Mouse (Mus musculus): ENCODE data around the gene Cbln1. TPM values are rescaled to one million over a fixed set of nuclear protein-coding genes. Genes with fewer than 3 reads are reported as not detected.

Cbln1 gene
- polyA plus RNA-seq, 1 experiment from 2014 or later: 1.7 TPM

GRCm38 (mm10) chr8:87468958-87469815 lies 3.2 kb downstream of the Cbln1 start:
- no peak overlapping the region for H3K27ac ChIP-seq
- WGBS: 3% methylated on average over 45 of the region's 45 CpGs

GRCm38 (mm10) chr8:87468416-87468957 lies 3.9 kb downstream of the Cbln1 start:
- WGBS: under 1% methylated on average over 23 of the region's 23 CpGs
- no peak for ATAC-seq (ENCODE audit: insufficient number of reproducible peaks, insufficient read depth, low FRiP score, low TSS enrichment)
- H3K9ac ChIP-seq: no peak overlapping the region
- peak overlapping the region; percentile 19 for H3K4me3 ChIP-seq
- no peak overlapping the region for H3K27ac ChIP-seq
- peaks cover 37% of the 10 kb centered on the region for H3K4me1 ChIP-seq
- no peaks in the 10 kb centered on the region for H3K9me3 ChIP-seq
- peaks cover 74% of the 10 kb centered on the region for H3K27me3 ChIP-seq
- H3K36me3 ChIP-seq: no peaks in the 10 kb centered on the region
- peak overlapping the region; percentile 42 for H3K4me2 ChIP-seq (replicated peaks)

More at GRCm38 (mm10) chr8:87468958-87469815, 3.2 kb downstream of the Cbln1 start:
- Histone ChIP-seq H3K27me3 (peaks cover 81% of the 10 kb centered on the region), H3K4me1 (peaks cover 37% of the 10 kb centered on the region), H3K4me3 (peak overlapping the region; percentile 45), H3K4me2 (replicated peaks) (peak overlapping the region; percentile 42), H3K9me3 (no peaks in the 10 kb centered on the region), H3K36me3 (no peaks in the 10 kb centered on the region), H3K9ac (no peak overlapping the region)
- ATAC-seq (ENCODE audit: insufficient number of reproducible peaks, insufficient read depth, low FRiP score, low TSS enrichment): no peak

GRCm38 (mm10) chr8:87467906-87468305 lies 4.5 kb downstream of the Cbln1 start:
- H3K4me1 ChIP-seq: peaks cover 31% of the 10 kb centered on the region
- ATAC-seq (ENCODE audit: insufficient number of reproducible peaks, insufficient read depth, low FRiP score, low TSS enrichment): no peak
- H3K4me3 ChIP-seq: no peak overlapping the region
- no peak overlapping the region for H3K4me2 ChIP-seq (replicated peaks)
- no peak overlapping the region for H3K9ac ChIP-seq
- H3K27ac ChIP-seq: no peak overlapping the region
- H3K27me3 ChIP-seq: peaks cover 68% of the 10 kb centered on the region
- H3K36me3 ChIP-seq: no peaks in the 10 kb centered on the region
- 10% methylated on average over 3 of the region's 3 CpGs for WGBS
- no peaks in the 10 kb centered on the region for H3K9me3 ChIP-seq

- Histone ChIP-seq H3K27me3 (peaks cover 59% of the 10 kb centered on the region), H3K4me3 (no peak overlapping the region), H3K9ac (no peak overlapping the region), H3K27ac (no peak overlapping the region), H3K4me1 (peaks cover 28% of the 10 kb centered on the region), H3K36me3 (no peaks in the 10 kb centered on the region), H3K9me3 (no peaks in the 10 kb centered on the region), H3K4me2 (replicated peaks) (no peak overlapping the region)
- ATAC-seq (ENCODE audit: insufficient number of reproducible peaks, insufficient read depth, low FRiP score, low TSS enrichment): no peak
- WGBS: 50% methylated on average over 1 of the region's 1 CpGs
These were observed 5.3 kb downstream of the Cbln1 start for GRCm38 (mm10) chr8:87466936-87467602.

GRCm38 (mm10) chr8:87466335-87466734 lies 6.1 kb downstream of the Cbln1 start:
- no peak overlapping the region for H3K4me3 ChIP-seq
- H3K9ac ChIP-seq: no peak overlapping the region
- no peaks in the 10 kb centered on the region for H3K9me3 ChIP-seq
- no peak overlapping the region for H3K4me2 ChIP-seq (replicated peaks)
- peaks cover 52% of the 10 kb centered on the region for H3K27me3 ChIP-seq
- peaks cover 21% of the 10 kb centered on the region for H3K4me1 ChIP-seq
- H3K27ac ChIP-seq: no peak overlapping the region
- ATAC-seq (ENCODE audit: insufficient number of reproducible peaks, insufficient read depth, low FRiP score, low TSS enrichment): no peak
- no peaks in the 10 kb centered on the region for H3K36me3 ChIP-seq
- 40% methylated on average over 6 of the region's 6 CpGs for WGBS

- H3K4me1 ChIP-seq: peaks cover 8% of the 10 kb centered on the region
- 79% methylated on average over 3 of the region's 3 CpGs for WGBS
- H3K27ac ChIP-seq: no peak overlapping the region
- no peak for ATAC-seq (ENCODE audit: insufficient number of reproducible peaks, insufficient read depth, low FRiP score, low TSS enrichment)
- H3K9ac ChIP-seq: no peak overlapping the region
- H3K9me3 ChIP-seq: no peaks in the 10 kb centered on the region
- no peaks in the 10 kb centered on the region for H3K36me3 ChIP-seq
- H3K4me3 ChIP-seq: no peak overlapping the region
- H3K27me3 ChIP-seq: peaks cover 37% of the 10 kb centered on the region
- no peak overlapping the region for H3K4me2 ChIP-seq (replicated peaks)
These were observed 8.0 kb downstream of the Cbln1 start for GRCm38 (mm10) chr8:87464446-87464845.

- no peak for ATAC-seq (ENCODE audit: insufficient number of reproducible peaks, insufficient read depth, low FRiP score, low TSS enrichment)
- no peaks in the 10 kb centered on the region for H3K36me3 ChIP-seq
- WGBS: 30% methylated on average over 5 of the region's 5 CpGs
These were observed 10.6 kb downstream of the Cbln1 start for GRCm38 (mm10) chr8:87461801-87462200.

GRCm38 (mm10) chr8:87456949-87457348 lies 15.5 kb downstream of the Cbln1 start:
- Histone ChIP-seq H3K4me2 (replicated peaks) (no peak overlapping the region), H3K4me1 (no peaks in the 10 kb centered on the region), H3K27me3 (no peaks in the 10 kb centered on the region), H3K9me3 (no peaks in the 10 kb centered on the region), H3K4me3 (no peak overlapping the region), H3K36me3 (no peaks in the 10 kb centered on the region), H3K27ac (no peak overlapping the region), H3K9ac (no peak overlapping the region)
- WGBS: 74% methylated on average over 4 of the region's 4 CpGs
- no peak for ATAC-seq (ENCODE audit: insufficient number of reproducible peaks, insufficient read depth, low FRiP score, low TSS enrichment)

More at GRCm38 (mm10) chr8:87461801-87462200, 10.6 kb downstream of the Cbln1 start:
- H3K9me3 ChIP-seq: no peaks in the 10 kb centered on the region
- H3K9ac ChIP-seq: no peak overlapping the region
- no peak overlapping the region for H3K27ac ChIP-seq
- no peaks in the 10 kb centered on the region for H3K4me1 ChIP-seq
- no peak overlapping the region for H3K4me2 ChIP-seq (replicated peaks)
- H3K4me3 ChIP-seq: no peak overlapping the region
- peaks cover 15% of the 10 kb centered on the region for H3K27me3 ChIP-seq

GRCm38 (mm10) chr8:87452815-87453214 lies 19.6 kb downstream of the Cbln1 start:
- H3K27ac ChIP-seq: no peak overlapping the region
- no peaks in the 10 kb centered on the region for H3K4me1 ChIP-seq
- no peak overlapping the region for H3K4me2 ChIP-seq (replicated peaks)
- 87% methylated on average over 4 of the region's 4 CpGs for WGBS
- H3K9me3 ChIP-seq: no peaks in the 10 kb centered on the region
- H3K27me3 ChIP-seq: no peaks in the 10 kb centered on the region
- no peak for ATAC-seq (ENCODE audit: insufficient number of reproducible peaks, insufficient read depth, low FRiP score, low TSS enrichment)
- no peak overlapping the region for H3K9ac ChIP-seq
- H3K4me3 ChIP-seq: no peak overlapping the region
- no peaks in the 10 kb centered on the region for H3K36me3 ChIP-seq

DNA sequence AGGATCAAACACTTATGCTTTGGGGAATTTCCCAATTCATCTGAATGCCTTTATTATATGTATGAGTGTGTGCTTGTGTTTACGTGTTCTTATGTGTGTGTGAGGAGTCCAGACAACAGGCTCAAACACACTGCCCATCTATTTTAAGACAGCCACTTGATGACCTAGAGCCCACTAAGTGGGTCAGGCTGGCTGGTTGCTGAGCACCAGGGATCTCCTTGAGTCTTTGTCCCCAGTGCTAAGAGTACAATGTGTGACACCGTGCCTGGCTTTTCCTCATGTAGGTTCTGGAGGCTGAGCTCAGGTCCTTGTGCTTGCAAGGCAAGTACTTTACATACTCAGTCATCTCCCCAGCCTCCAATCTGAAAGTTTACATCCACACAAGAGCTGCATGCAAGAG lies 20.7 kb downstream of the Cbln1 start:
- Histone ChIP-seq H3K27ac (no peak overlapping the region), H3K9me3 (no peaks in the 10 kb centered on the region), H3K9ac (no peak overlapping the region), H3K4me1 (no peaks in the 10 kb centered on the region), H3K4me2 (replicated peaks) (no peak overlapping the region), H3K27me3 (no peaks in the 10 kb centered on the region), H3K4me3 (no peak overlapping the region), H3K36me3 (no peaks in the 10 kb centered on the region)
- WGBS: 86% methylated on average over 2 of the region's 2 CpGs
- ATAC-seq (ENCODE audit: insufficient number of reproducible peaks, insufficient read depth, low FRiP score, low TSS enrichment): no peak

GRCm38 (mm10) chr8:87434592-87434991 lies 37.8 kb downstream of the Cbln1 start:
- Histone ChIP-seq H3K4me1 (no peaks in the 10 kb centered on the region), H3K9ac (no peak overlapping the region), H3K9me3 (no peaks in the 10 kb centered on the region), H3K4me3 (no peak overlapping the region), H3K27me3 (no peaks in the 10 kb centered on the region), H3K36me3 (no peaks in the 10 kb centered on the region), H3K4me2 (replicated peaks) (no peak overlapping the region), H3K27ac (no peak overlapping the region)
- 74% methylated on average over 3 of the region's 3 CpGs for WGBS
- no peak for ATAC-seq (ENCODE audit: insufficient number of reproducible peaks, insufficient read depth, low FRiP score, low TSS enrichment)

- H3K36me3 ChIP-seq: no peaks in the 10 kb centered on the region
- no peak overlapping the region for H3K27ac ChIP-seq
- H3K9ac ChIP-seq: no peak overlapping the region
- H3K27me3 ChIP-seq: no peaks in the 10 kb centered on the region
- no peak for ATAC-seq (ENCODE audit: insufficient number of reproducible peaks, insufficient read depth, low FRiP score, low TSS enrichment)
- no peak overlapping the region for H3K4me2 ChIP-seq (replicated peaks)
- H3K4me3 ChIP-seq: no peak overlapping the region
- no peaks in the 10 kb centered on the region for H3K9me3 ChIP-seq
- no peaks in the 10 kb centered on the region for H3K4me1 ChIP-seq
These were observed 45.2 kb downstream of the Cbln1 start for GRCm38 (mm10) chr8:87427188-87427587.

Data from embryonic facial prominence, embryonic 12.5 days (tissue).